Mouse (Mus musculus): ENCODE measurements around the gene Sfxn3.

DNA sequence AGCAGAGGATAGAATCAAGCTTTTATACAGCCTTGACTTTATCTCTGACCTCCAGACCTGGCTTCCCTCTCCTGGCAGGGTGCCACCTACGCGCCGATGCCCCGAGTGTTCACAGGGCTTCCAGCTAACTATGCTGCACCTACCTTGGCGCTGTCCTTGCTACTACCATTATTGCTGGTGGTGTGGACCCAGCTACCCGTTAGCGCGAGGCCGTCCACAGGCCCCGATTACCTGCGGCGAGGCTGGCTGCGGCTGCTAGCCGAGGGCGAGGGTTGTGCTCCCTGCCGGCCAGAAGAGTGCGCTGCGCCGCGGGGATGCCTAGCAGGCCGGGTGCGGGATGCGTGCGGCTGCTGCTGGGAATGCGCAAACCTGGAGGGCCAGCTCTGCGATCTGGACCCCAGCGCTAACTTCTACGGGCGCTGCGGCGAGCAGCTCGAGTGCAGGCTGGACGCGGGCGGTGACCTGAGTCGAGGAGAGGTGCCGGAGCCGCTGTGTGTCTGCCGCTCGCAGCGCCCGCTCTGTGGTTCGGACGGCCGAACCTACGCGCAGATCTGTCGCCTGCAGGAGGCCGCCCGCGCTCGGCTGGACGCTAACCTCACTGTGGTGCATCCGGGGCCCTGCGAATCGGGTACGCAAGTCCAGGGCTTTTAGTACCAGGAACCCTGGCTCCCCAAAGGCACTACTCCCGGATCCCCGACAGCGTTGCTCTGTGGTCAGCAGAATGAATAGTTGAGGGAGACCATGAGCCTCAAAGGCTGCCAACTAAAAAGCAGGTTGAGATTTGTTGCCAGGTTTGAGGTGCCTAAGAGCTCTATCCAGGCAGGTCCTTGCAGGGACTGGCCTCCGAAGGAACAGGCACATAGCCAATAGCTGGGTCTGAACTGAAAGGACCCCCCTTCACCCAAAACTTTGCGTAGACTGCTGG lies 29.5 kb downstream of the Sfxn3 start:
- 0 out of 2 replicates have a peak, but pooled peaks have one; percentile 0 for TF ChIP-seq POLR2A (IDR thresholded peaks at IDR 0.05; ENCODE audit: borderline replicate concordance, extremely low read depth, low read depth, low read length)
- TF ChIP-seq CTCF (IDR thresholded peaks at IDR 0.05; ENCODE audit: insufficient read depth, low read length): peak; percentile 30; the same call in 1 of the 2 replicates

All from lung, adult 2 months (tissue).